Mouse (Mus musculus) limb, embryonic 14.5 days (tissue): Measurements from ENCODE around the gene Rnf215. TPM values are rescaled to one million over a fixed set of nuclear protein-coding genes. Genes with fewer than 3 reads are reported as not detected.

Experiments
- ATAC-seq: fragments of 200-750 bp; cut with Nextera tagmentation; 2 replicates; pipeline ENCODE4 v1.8.0; 2017; ENCODE audit warnings: low read depth, moderate number of reproducible peaks, moderate TSS enrichment; ENCODE audit not compliant: low FRiP score
- DNase-seq: peaks from one replicate; pipeline ENCODE4 v3.0.0-alpha.2; 2015; ENCODE audit warnings: low spot score
- H3K27ac ChIP-seq: fragments of 300-500 bp; sonication (generic); replicated peaks from 2 replicates; pipeline ENCODE4 v1.5.1; 2014; ENCODE audit warnings: low read depth, mild to moderate bottlenecking, low read length, moderate library complexity, mixed read lengths
- H3K27me3 ChIP-seq: fragments of 300-500 bp; sonication (generic); 2 replicates; pipeline ENCODE4 v1.6.1; 2014; ENCODE audit warnings: low read length, mixed read lengths; ENCODE audit not compliant: control insufficient read depth, insufficient read depth
- H3K36me3 ChIP-seq: fragments of 300-500 bp; sonication (generic); 2 replicates; pipeline ENCODE4 v1.6.1; 2014; ENCODE audit warnings: mild to moderate bottlenecking, low read length, moderate library complexity, mixed read lengths; ENCODE audit not compliant: control insufficient read depth, insufficient read depth
- H3K4me1 ChIP-seq: fragments of 300-500 bp; sonication (generic); 2 replicates; pipeline ENCODE4 v1.6.1; 2014; ENCODE audit warnings: antibody characterized with exemption, low read length, mixed read lengths; ENCODE audit not compliant: control insufficient read depth, insufficient read depth
- H3K4me2 ChIP-seq: fragments of 300-500 bp; sonication (generic); replicated peaks from 2 replicates; pipeline ENCODE4 v1.6.1; 2014; ENCODE audit warnings: low read depth, mild to moderate bottlenecking, low read length, moderate library complexity; ENCODE audit not compliant: severe bottlenecking
- H3K4me3 ChIP-seq: fragments of 300-500 bp; sonication (generic); replicated peaks from 2 replicates; pipeline ENCODE4 v1.5.1; 2014; ENCODE audit warnings: low read length
- H3K9ac ChIP-seq: fragments of 300-500 bp; sonication (generic); 2 replicates; pipeline ENCODE4 v1.6.1; 2014; ENCODE audit warnings: mild to moderate bottlenecking, low read depth, low read length, moderate library complexity; ENCODE audit not compliant: severe bottlenecking
- H3K9me3 ChIP-seq: fragments of 300-500 bp; sonication (generic); 2 replicates; pipeline ENCODE4 v1.6.1; 2016; ENCODE audit warnings: low read length; ENCODE audit not compliant: control insufficient read depth
- POLR2A ChIP-seq: fragments of 200-500 bp; IDR thresholded peaks from 2 replicates; pipeline ENCODE4 v1.8.0; 2012; ENCODE audit warnings: inconsistent platforms, mild to moderate bottlenecking, moderate library complexity, borderline replicate concordance; ENCODE audit not compliant: insufficient read depth, insufficient read length; ENCODE audit errors: extremely low read depth
- WGBS: fragments of 180-500 bp; shearing (Covaris S2); extraction: QIAGEN DNeasy Blood & Tissue Kit; methylation state at CpG from one replicate; pipeline ENCODE4 v1.1.7; 2014; 5-methylcytosine and 5-hydroxymethylcytosine counted together
- polyA plus RNA-seq, 2 experiments: library from polyadenylated mRNA; depleted of rRNA in 1 of 2; stranded (reverse) in 1 of 2; unstranded in 1 of 2; fragments of >200 nt; fragmentation: Nextera tagmentation in 1 of 2; extraction: Ambion mirVana in 1 of 2; gene quantifications; 2 replicates each; pipeline versions ENCODE4 v1.2.1 to v1.2.3; 2012 to 2014

Rnf215 gene
- polyA plus RNA-seq, 2 experiments = 40.7 to 57.1 TPM

- H3K9ac ChIP-seq = peak overlapping the region; percentile 59
- no peak for TF ChIP-seq POLR2A
- H3K27ac ChIP-seq = 0 out of 2 replicates have a peak overlapping the region, but pooled peaks have one; percentile 80
- no peaks in the 10 kb centered on the region for H3K9me3 ChIP-seq
- no peaks in the 10 kb centered on the region for H3K36me3 ChIP-seq
- ATAC-seq (no peak), DNase-seq (peak; percentile 51)
- WGBS = 7% methylated on average over 21 of the region's 24 CpGs
- H3K27me3 ChIP-seq = no peaks in the 10 kb centered on the region
- H3K4me3 ChIP-seq = peak overlapping the region; percentile 53
- H3K4me1 ChIP-seq = peaks cover 16% of the 10 kb centered on the region
- H3K4me2 ChIP-seq = peak overlapping the region; percentile 69
These were observed 40.4 kb upstream of the Rnf215 start for GRCm38 (mm10) chr11:4094378-4095170.

- ATAC-seq = no peak
- Histone ChIP-seq H3K4me1 (peaks cover 16% of the 10 kb centered on the region), H3K4me3 (peak within 1 kb of the TSS; percentile 53), H3K9me3 (no peaks in the 10 kb centered on the region), H3K27me3 (no peaks in the 10 kb centered on the region), H3K36me3 (no peaks in the 10 kb centered on the region), H3K27ac (peak within 1 kb of the TSS; percentile 80), H3K9ac (peak within 1 kb of the TSS; percentile 63), H3K4me2 (peak within 1 kb of the TSS; percentile 69)
- TF ChIP-seq POLR2A = no peak
- peak; percentile 31 for DNase-seq
- 6% methylated on average over 31 of the region's 34 CpGs for WGBS
These were observed 39.6 kb upstream of the Rnf215 start, which contains the start of gene Mtfp1 for GRCm38 (mm10) chr11:4095171-4096053. Gene Mtfp1 (minus strand): TSS chr11:4095445.

- Histone ChIP-seq H3K4me1 (peaks cover 16% of the 10 kb centered on the region), H3K9me3 (no peaks in the 10 kb centered on the region), H3K4me2 (peak overlapping the region; percentile 69), H3K4me3 (peak overlapping the region; percentile 53), H3K27me3 (no peaks in the 10 kb centered on the region), H3K27ac (peak overlapping the region; percentile 80), H3K9ac (peak overlapping the region; percentile 63), H3K36me3 (no peaks in the 10 kb centered on the region)
- 3% methylated on average over 45 of the region's 45 CpGs for WGBS
- peak; percentile 91; the same call in 1 of the 2 replicates for TF ChIP-seq POLR2A
- ATAC-seq (peak; percentile 96), DNase-seq (peak; percentile 99)
These were observed 38.7 kb upstream of the Rnf215 start for GRCm38 (mm10) chr11:4096054-4096984.

GRCm38 (mm10) chr11:4097091-4097621, 37.8 kb upstream of the Rnf215 start:
- DNase-seq (no peak), ATAC-seq (peak; percentile 5)
- no peaks in the 10 kb centered on the region for H3K27me3 ChIP-seq
- peaks cover 16% of the 10 kb centered on the region for H3K4me1 ChIP-seq
- no peaks in the 10 kb centered on the region for H3K9me3 ChIP-seq
- TF ChIP-seq POLR2A = no peak
- peak overlapping the region; percentile 69 for H3K4me2 ChIP-seq
- H3K36me3 ChIP-seq = no peaks in the 10 kb centered on the region
- H3K27ac ChIP-seq = peak overlapping the region; percentile 72
- peak overlapping the region; percentile 63 for H3K9ac ChIP-seq
- 30% methylated on average over 10 of the region's 10 CpGs for whole genome bisulfite sequencing
- H3K4me3 ChIP-seq = peak overlapping the region; percentile 53
